Mouse (Mus musculus): ENCODE data around the gene Dppa2.

GRCm38 (mm10) chr16:48303509-48303908, at the start of gene Dppa2:
- TF ChIP-seq POLR2A (IDR thresholded peaks at IDR 0.05; ENCODE audit: borderline replicate concordance, low read depth, low read length) (no peak), CTCF (IDR thresholded peaks at IDR 0.05; ENCODE audit: low read depth, low read length) (no peak)
